23 mouse cellular contexts compared by ENCODE assay signal in the genomic region with DNA sequence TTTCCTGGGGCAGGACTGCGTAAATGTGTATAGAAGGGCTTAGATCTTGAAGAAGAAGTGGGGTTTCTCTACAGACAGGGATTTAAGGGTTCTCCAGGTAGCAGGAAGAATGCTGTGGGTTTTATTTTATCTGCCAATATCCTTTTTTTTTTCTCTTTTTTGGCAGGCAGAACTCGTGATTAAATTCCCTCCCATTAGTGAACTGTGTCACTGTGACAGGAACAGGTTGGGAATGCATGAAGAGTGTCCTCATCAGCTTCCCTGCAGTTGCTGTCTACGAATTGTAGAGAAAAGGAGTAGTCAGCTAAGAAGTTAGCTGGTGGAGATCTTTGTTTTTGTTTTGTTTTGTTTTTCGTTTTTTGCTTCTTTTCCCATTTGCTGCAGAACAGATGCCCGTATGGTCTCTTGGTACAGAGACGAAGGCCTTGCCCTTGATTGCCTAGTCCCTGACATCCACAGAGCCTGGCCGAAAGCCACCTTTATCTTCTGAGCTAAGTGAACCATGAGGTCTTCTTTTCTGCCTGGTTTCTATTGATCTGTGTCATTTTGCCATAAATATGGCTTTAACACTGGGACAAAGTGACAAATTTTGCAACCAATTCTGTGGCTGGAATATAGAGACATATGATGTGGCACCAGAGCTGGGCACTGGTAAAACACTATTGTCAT. TPM values are rescaled to one million over a fixed set of nuclear protein-coding genes. Genes with fewer than 3 reads are reported as not detected.
DNase-seq lines count a peak whose midpoint lies in the region; ATAC-seq lines count a peak whose summit lies in the region.
"Had no signal": no experiment of that assay in that cellular context is flagged by ENCODE, and none has a peak within 500 bp of the region (broad histone marks: within the 10 kb centered on the region; RNA-seq: fewer than 3 reads in every experiment).

No protein-coding gene starts in this region.

- ATAC-seq in hindbrain, embryonic 15.5 days (ENCODE audit: low FRiP score, low read depth) = no peak
- ATAC-seq in hindbrain, embryonic 13.5 days (ENCODE audit: low FRiP score) = no peak
- ATAC-seq in lung, embryonic 16.5 days (ENCODE audit: low read depth) = no peak
- ATAC-seq: activated CD4-positive, CD25-positive, alpha-beta regulatory T cell, adult 4 months; intestine, embryonic 16.5 days had no signal

- no peak overlapping the region for H3K4me2 ChIP-seq in hindbrain, embryonic 15.5 days
- no peak overlapping the region for H3K4me2 ChIP-seq in hindbrain, embryonic 13.5 days
- no peak overlapping the region for H3K4me2 ChIP-seq in lung, embryonic 16.5 days (ENCODE audit: low read depth, low read length)
- H3K4me2 ChIP-seq: embryonic facial prominence, embryonic 13.5 days; limb, embryonic 15.5 days; liver, embryonic 13.5 days; midbrain, embryonic 13.5 days; neural tube, embryonic 13.5 days had no signal

- H3K9me3 ChIP-seq in hindbrain, embryonic 15.5 days = no peaks in the 10 kb centered on the region
- H3K9me3 ChIP-seq in hindbrain, embryonic 13.5 days = no peaks in the 10 kb centered on the region
- no peaks in the 10 kb centered on the region for H3K9me3 ChIP-seq in lung, embryonic 16.5 days (ENCODE audit: control insufficient read depth, low read length)
- H3K9me3 ChIP-seq: embryonic facial prominence, embryonic 13.5 days; limb, embryonic 10.5 days; limb, embryonic 15.5 days; liver, embryonic 13.5 days; midbrain, embryonic 13.5 days; neural tube, embryonic 13.5 days had no signal

- DNase-seq in adrenal gland, adult 2 months = peak; percentile 55
- DNase-seq in adrenal gland, postnatal 4 days (ENCODE audit: low spot score in 2 of 2) = no peak
- DNase-seq in cerebellum, postnatal 10 days = peak; percentile 83 to 86
- DNase-seq in cerebellum, adult 9-11 months = no peak
- DNase-seq in lung, postnatal 25 days (ENCODE audit: low spot score) = no peak
- DNase-seq: gastrocnemius, postnatal 14 days; heart, postnatal 14 days; kidney, adult 8-10 months; kidney, postnatal 4 days; liver, embryonic 13.5 days; right cerebral cortex, postnatal 14 days had no signal

- WGBS in hindbrain, embryonic 15.5 days = 75% methylated on average over 7 of the region's 7 CpGs
- WGBS in hindbrain, embryonic 13.5 days = 87% methylated on average over 7 of the region's 7 CpGs
- WGBS in lung, embryonic 16.5 days = 83% methylated on average over 7 of the region's 7 CpGs

- H3K27me3 ChIP-seq in hindbrain, embryonic 15.5 days = no peaks in the 10 kb centered on the region
- H3K27me3 ChIP-seq in hindbrain, embryonic 13.5 days = no peaks in the 10 kb centered on the region
- H3K27me3 ChIP-seq in lung, embryonic 16.5 days (ENCODE audit: control insufficient read depth, insufficient read depth, low read depth, low read length) = no peaks in the 10 kb centered on the region
- H3K27me3 ChIP-seq: CH12.LX; embryonic facial prominence, embryonic 13.5 days; liver, embryonic 13.5 days; midbrain, embryonic 13.5 days; neural tube, embryonic 13.5 days had no signal

- H3K27ac ChIP-seq in hindbrain, embryonic 15.5 days (replicated peaks) = 0 out of 2 replicates have a peak overlapping the region, but pooled peaks have one; percentile 14
- no peak overlapping the region for H3K27ac ChIP-seq in hindbrain, embryonic 13.5 days
- H3K27ac ChIP-seq in lung, embryonic 16.5 days (ENCODE audit: low read length) = peak overlapping the region; percentile 40; the same call in 1 of the 2 replicates
- H3K27ac ChIP-seq: liver, embryonic 13.5 days; macrophage; midbrain, embryonic 13.5 days; neural tube, embryonic 13.5 days had no signal

- H3K4me1 ChIP-seq in hindbrain, embryonic 15.5 days (replicated peaks) = 0 out of 2 replicates have a peak, but pooled peaks cover 11% of the 10 kb centered on the region
- no peaks in the 10 kb centered on the region for H3K4me1 ChIP-seq in hindbrain, embryonic 13.5 days (replicated peaks)
- peaks cover 14% of the 10 kb centered on the region for H3K4me1 ChIP-seq in lung, embryonic 16.5 days (replicated peaks; ENCODE audit: control insufficient read depth, insufficient read depth, low read length)
- H3K4me1 ChIP-seq: midbrain, embryonic 13.5 days had no signal

- peaks cover 9% of the 10 kb centered on the region; the same call in 1 of the 2 replicates for H3K36me3 ChIP-seq in hindbrain, embryonic 15.5 days
- H3K36me3 ChIP-seq in hindbrain, embryonic 13.5 days = peaks cover 9% of the 10 kb centered on the region; the same call in 1 of the 2 replicates
- H3K36me3 ChIP-seq in lung, embryonic 16.5 days (ENCODE audit: control insufficient read depth, insufficient read depth, low read length) = no peaks in the 10 kb centered on the region
- H3K36me3 ChIP-seq: embryonic facial prominence, embryonic 13.5 days; limb, embryonic 10.5 days; liver, embryonic 13.5 days had no signal

- no peak overlapping the region for H3K4me3 ChIP-seq in hindbrain, embryonic 15.5 days
- H3K4me3 ChIP-seq in hindbrain, embryonic 13.5 days = no peak overlapping the region
- no peak overlapping the region for H3K4me3 ChIP-seq in lung, embryonic 16.5 days (ENCODE audit: low read length)
- H3K4me3 ChIP-seq: embryonic facial prominence, embryonic 13.5 days; limb, embryonic 10.5 days; limb, embryonic 15.5 days; liver, embryonic 13.5 days; midbrain, embryonic 13.5 days; neural tube, embryonic 13.5 days had no signal

- no peak overlapping the region for H3K9ac ChIP-seq in hindbrain, embryonic 15.5 days
- H3K9ac ChIP-seq in hindbrain, embryonic 13.5 days = no peak overlapping the region
- H3K9ac ChIP-seq in lung, embryonic 16.5 days (ENCODE audit: low read length) = no peak overlapping the region
- H3K9ac ChIP-seq: embryonic facial prominence, embryonic 13.5 days; limb, embryonic 15.5 days; liver, embryonic 13.5 days; midbrain, embryonic 13.5 days; neural tube, embryonic 13.5 days had no signal

RNA-seq across cellular contexts. Expression of a gene that starts 58.3 kb away (rescaled TPM):
- total RNA-seq in adrenal gland, adult 2 months (2021) = 100 to 1,000 TPM; 424 to 599 TPM
- polyA plus RNA-seq in adrenal gland, adult 2 months (2012; rRNA removed) = 590 and 604 TPM in 2 replicates
- 100 to 1,000 TPM; 314 to 316 TPM for total RNA-seq in adrenal gland, postnatal 4 days (2021)
- 42.2 and 47.0 TPM in 2 replicates for polyA plus RNA-seq in hindbrain, embryonic 15.5 days (2015; fragmentation: Nextera tagmentation; extraction: Ambion mirVana)
- 32.3 and 37.1 TPM in 2 replicates for polyA plus RNA-seq in hindbrain, embryonic 13.5 days (2015; fragmentation: Nextera tagmentation; extraction: Ambion mirVana)
- 90.5 and 107 TPM in 2 replicates for polyA plus RNA-seq in lung, embryonic 16.5 days (2015; fragmentation: Nextera tagmentation; extraction: Ambion mirVana)
- polyA plus RNA-seq: activated CD4-positive, CD25-positive, alpha-beta regulatory T cell, adult 4 months had no signal

Comparison
In these comparisons a context has a peak if more than half of its experiments do, and no peak if none do; other contexts are left out.
1. DNase-seq: peak in adrenal gland, adult 2 months (single experiment) and cerebellum, postnatal 10 days (2 of 2); none in adrenal gland, postnatal 4 days (0 of 2), cerebellum, adult 9-11 months (single experiment) and lung, postnatal 25 days (single experiment).